Mouse (Mus musculus): Measurements from ENCODE around the gene Mertk. TPM values are rescaled to one million over a fixed set of nuclear protein-coding genes. Genes with fewer than 3 reads are reported as not detected.

Gene Mertk
- polyA plus RNA-seq, 1 experiment from 2014 or later, result 14.2 TPM

- Histone ChIP-seq H3K27me3 (ENCODE audit: insufficient read depth, low read length) (no peaks in the 10 kb centered on the region), H3K4me1 (ENCODE audit: insufficient read depth, low read length) (no peaks in the 10 kb centered on the region), H3K9ac (replicated peaks; ENCODE audit: low read length) (no peak overlapping the region), H3K27ac (ENCODE audit: low read length) (no peak overlapping the region), H3K36me3 (ENCODE audit: insufficient read depth, low read length) (peaks cover 16% of the 10 kb centered on the region), H3K9me3 (ENCODE audit: low read length) (no peaks in the 10 kb centered on the region), H3K4me3 (ENCODE audit: low read length) (no peak overlapping the region), H3K4me2 (replicated peaks; ENCODE audit: low read depth, low read length) (no peak overlapping the region)
- 63% methylated on average over 4 of the region's 4 CpGs for WGBS
- no peak for ATAC-seq (ENCODE audit: low FRiP score, low TSS enrichment)
Measured at GRCm38 (mm10) chr2:128805341-128805740, 106.6 kb downstream of the Mertk start.

GRCm38 (mm10) chr2:128806561-128806960 is 107.8 kb downstream of the Mertk start:
- no peaks in the 10 kb centered on the region for H3K4me1 ChIP-seq (ENCODE audit: insufficient read depth, low read length)
- H3K27me3 ChIP-seq (ENCODE audit: insufficient read depth, low read length), result no peaks in the 10 kb centered on the region
- H3K36me3 ChIP-seq (ENCODE audit: insufficient read depth, low read length), result peaks cover 4% of the 10 kb centered on the region
- no peak overlapping the region for H3K9ac ChIP-seq (replicated peaks; ENCODE audit: low read length)
- no peak overlapping the region for H3K4me3 ChIP-seq (ENCODE audit: low read length)
- no peak for ATAC-seq (ENCODE audit: low FRiP score, low TSS enrichment)
- 46% methylated on average over 8 of the region's 8 CpGs for whole genome bisulfite sequencing
- H3K27ac ChIP-seq (ENCODE audit: low read length), result no peak overlapping the region
- H3K9me3 ChIP-seq (ENCODE audit: low read length), result no peaks in the 10 kb centered on the region
- no peak overlapping the region for H3K4me2 ChIP-seq (replicated peaks; ENCODE audit: low read depth, low read length)

- H3K36me3 ChIP-seq (ENCODE audit: insufficient read depth, low read length), result no peaks in the 10 kb centered on the region
- H3K27ac ChIP-seq (ENCODE audit: low read length), result no peak overlapping the region
- no peaks in the 10 kb centered on the region for H3K9me3 ChIP-seq (ENCODE audit: low read length)
- H3K4me2 ChIP-seq (replicated peaks; ENCODE audit: low read depth, low read length), result no peak overlapping the region
- no peak overlapping the region for H3K9ac ChIP-seq (replicated peaks; ENCODE audit: low read length)
- WGBS, result 26% methylated on average over 2 of the region's 2 CpGs
- ATAC-seq (ENCODE audit: low FRiP score, low TSS enrichment), result no peak
- no peaks in the 10 kb centered on the region for H3K27me3 ChIP-seq (ENCODE audit: insufficient read depth, low read length)
- no peak overlapping the region for H3K4me3 ChIP-seq (ENCODE audit: low read length)
- H3K4me1 ChIP-seq (ENCODE audit: insufficient read depth, low read length), result 0 out of 2 replicates have a peak, but pooled peaks cover 3% of the 10 kb centered on the region
Measured at GRCm38 (mm10) chr2:128812761-128813160, 114.0 kb downstream of the Mertk start.

- Histone ChIP-seq H3K27ac (ENCODE audit: low read length) (no peak overlapping the region), H3K9me3 (ENCODE audit: low read length) (no peaks in the 10 kb centered on the region), H3K4me1 (ENCODE audit: insufficient read depth, low read length) (peaks cover 11% of the 10 kb centered on the region), H3K27me3 (ENCODE audit: insufficient read depth, low read length) (no peaks in the 10 kb centered on the region), H3K4me3 (ENCODE audit: low read length) (no peak overlapping the region), H3K4me2 (replicated peaks; ENCODE audit: low read depth, low read length) (no peak overlapping the region), H3K9ac (replicated peaks; ENCODE audit: low read length) (no peak overlapping the region), H3K36me3 (ENCODE audit: insufficient read depth, low read length) (no peaks in the 10 kb centered on the region)
- ATAC-seq (ENCODE audit: low FRiP score, low TSS enrichment), result no peak
- 70% methylated on average over 1 of the region's 1 CpGs for WGBS
Measured at GRCm38 (mm10) chr2:128816311-128816710, 117.6 kb downstream of the Mertk start.

- Histone ChIP-seq H3K27ac (ENCODE audit: low read length) (peak overlapping the region; percentile 62), H3K9me3 (ENCODE audit: low read length) (no peaks in the 10 kb centered on the region), H3K36me3 (ENCODE audit: insufficient read depth, low read length) (no peaks in the 10 kb centered on the region), H3K9ac (replicated peaks; ENCODE audit: low read length) (no peak overlapping the region), H3K4me2 (replicated peaks; ENCODE audit: low read depth, low read length) (peak overlapping the region; percentile 60), H3K4me1 (ENCODE audit: insufficient read depth, low read length) (peaks cover 11% of the 10 kb centered on the region), H3K27me3 (ENCODE audit: insufficient read depth, low read length) (no peaks in the 10 kb centered on the region), H3K4me3 (ENCODE audit: low read length) (peak overlapping the region; percentile 27; the same call in 1 of the 2 replicates)
- no peak for ATAC-seq (ENCODE audit: low FRiP score, low TSS enrichment)
- 31% methylated on average over 6 of the region's 6 CpGs for WGBS
Measured at GRCm38 (mm10) chr2:128816916-128817315, 118.2 kb downstream of the Mertk start.

GRCm38 (mm10) chr2:128817387-128817785 is 118.6 kb downstream of the Mertk start:
- 0 out of 2 replicates have a peak overlapping the region, but pooled peaks have one; percentile 54 for H3K9ac ChIP-seq (replicated peaks; ENCODE audit: low read length)
- H3K27ac ChIP-seq (ENCODE audit: low read length), result peak overlapping the region; percentile 91
- peak; percentile 64 for ATAC-seq (ENCODE audit: low FRiP score, low TSS enrichment)
- peak overlapping the region; percentile 60 for H3K4me2 ChIP-seq (replicated peaks; ENCODE audit: low read depth, low read length)
- no peaks in the 10 kb centered on the region for H3K36me3 ChIP-seq (ENCODE audit: insufficient read depth, low read length)
- H3K27me3 ChIP-seq (ENCODE audit: insufficient read depth, low read length), result no peaks in the 10 kb centered on the region
- 0% methylated on average over 7 of the region's 7 CpGs for WGBS
- peak overlapping the region; percentile 93 for H3K4me3 ChIP-seq (ENCODE audit: low read length)
- H3K4me1 ChIP-seq (ENCODE audit: insufficient read depth, low read length), result peaks cover 11% of the 10 kb centered on the region
- H3K9me3 ChIP-seq (ENCODE audit: low read length), result no peaks in the 10 kb centered on the region

GRCm38 (mm10) chr2:128817786-128818681 is 119.3 kb downstream of the Mertk start, which contains the start of gene Tmem87b:
TSS of gene Tmem87b (plus strand) at chr2:128818118.
- under 1% methylated on average over 56 of the region's 59 CpGs for WGBS
- H3K27me3 ChIP-seq (ENCODE audit: insufficient read depth, low read length), result no peaks in the 10 kb centered on the region
- H3K4me1 ChIP-seq (ENCODE audit: insufficient read depth, low read length), result peaks cover 11% of the 10 kb centered on the region
- H3K4me3 ChIP-seq (ENCODE audit: low read length), result peak within 1 kb of the TSS; percentile 93
- peak within 1 kb of the TSS; percentile 94 for H3K27ac ChIP-seq (ENCODE audit: low read length)
- H3K4me2 ChIP-seq (replicated peaks; ENCODE audit: low read depth, low read length), result peak within 1 kb of the TSS; percentile 76
- H3K9me3 ChIP-seq (ENCODE audit: low read length), result no peaks in the 10 kb centered on the region
- peak; percentile 94 for ATAC-seq (ENCODE audit: low FRiP score, low TSS enrichment)
- H3K36me3 ChIP-seq (ENCODE audit: insufficient read depth, low read length), result no peaks in the 10 kb centered on the region
- peak within 1 kb of the TSS; percentile 91 for H3K9ac ChIP-seq (replicated peaks; ENCODE audit: low read length)

- Histone ChIP-seq H3K4me3 (ENCODE audit: low read length) (peak overlapping the region; percentile 93), H3K9me3 (ENCODE audit: low read length) (no peaks in the 10 kb centered on the region), H3K36me3 (ENCODE audit: insufficient read depth, low read length) (no peaks in the 10 kb centered on the region), H3K27ac (ENCODE audit: low read length) (peak overlapping the region; percentile 94), H3K4me1 (ENCODE audit: insufficient read depth, low read length) (peaks cover 11% of the 10 kb centered on the region), H3K27me3 (ENCODE audit: insufficient read depth, low read length) (no peaks in the 10 kb centered on the region), H3K4me2 (replicated peaks; ENCODE audit: low read depth, low read length) (peak overlapping the region; percentile 76), H3K9ac (replicated peaks; ENCODE audit: low read length) (peak overlapping the region; percentile 91)
- no peak for ATAC-seq (ENCODE audit: low FRiP score, low TSS enrichment)
- 9% methylated on average over 14 of the region's 14 CpGs for WGBS
Measured at GRCm38 (mm10) chr2:128818956-128819643, 120.3 kb downstream of the Mertk start.

- Histone ChIP-seq H3K4me2 (replicated peaks; ENCODE audit: low read depth, low read length) (no peak overlapping the region), H3K4me1 (ENCODE audit: insufficient read depth, low read length) (peaks cover 11% of the 10 kb centered on the region), H3K27ac (ENCODE audit: low read length) (no peak overlapping the region), H3K27me3 (ENCODE audit: insufficient read depth, low read length) (no peaks in the 10 kb centered on the region), H3K4me3 (ENCODE audit: low read length) (no peak overlapping the region), H3K36me3 (ENCODE audit: insufficient read depth, low read length) (0 out of 2 replicates have a peak, but pooled peaks cover 9% of the 10 kb centered on the region), H3K9ac (replicated peaks; ENCODE audit: low read length) (no peak overlapping the region), H3K9me3 (ENCODE audit: low read length) (no peaks in the 10 kb centered on the region)
- WGBS, result 66% methylated on average over 2 of the region's 2 CpGs
- ATAC-seq (ENCODE audit: low FRiP score, low TSS enrichment), result no peak
Measured at GRCm38 (mm10) chr2:128820631-128821030, 121.9 kb downstream of the Mertk start.

All from kidney, embryonic 16.5 days (tissue).